Mouse (Mus musculus) hindbrain, embryonic 13.5 days (tissue): Measurements from ENCODE around the gene Shb. TPM values are rescaled to one million over a fixed set of nuclear protein-coding genes. Genes with fewer than 3 reads are reported as not detected.

Experiments used
- ATAC-seq: fragments of 200-750 bp; cut with Nextera tagmentation; 2 replicates; pipeline ENCODE4 v1.8.0; 2017; ENCODE audit warnings: moderate TSS enrichment; ENCODE audit not compliant: low FRiP score
- H3K27ac ChIP-seq: fragments of 300-500 bp; sonication (generic); 2 replicates; pipeline ENCODE4 v1.5.1; 2015; ENCODE audit warnings: inconsistent platforms, mild to moderate bottlenecking, moderate library complexity
- H3K27me3 ChIP-seq: fragments of 300-500 bp; sonication (generic); 2 replicates; pipeline ENCODE4 v1.6.1; 2015; ENCODE audit warnings: mild to moderate bottlenecking, inconsistent platforms
- H3K36me3 ChIP-seq: fragments of 300-500 bp; sonication (generic); 2 replicates; pipeline ENCODE4 v1.6.1; 2015; ENCODE audit warnings: mild to moderate bottlenecking, inconsistent platforms
- H3K4me1 ChIP-seq: fragments of 300-500 bp; sonication (generic); replicated peaks from 2 replicates; pipeline ENCODE4 v1.6.1; 2015; ENCODE audit warnings: inconsistent platforms
- H3K4me2 ChIP-seq: fragments of 300-500 bp; sonication (generic); 2 replicates; pipeline ENCODE4 v1.6.1; 2015; ENCODE audit warnings: inconsistent platforms, mild to moderate bottlenecking, moderate library complexity
- H3K4me3 ChIP-seq: fragments of 300-500 bp; sonication (generic); 2 replicates; pipeline ENCODE4 v1.5.1; 2015; ENCODE audit warnings: mild to moderate bottlenecking, inconsistent platforms
- H3K9ac ChIP-seq: fragments of 300-500 bp; sonication (generic); 2 replicates; pipeline ENCODE4 v1.6.1; 2015; ENCODE audit warnings: mild to moderate bottlenecking, inconsistent platforms
- H3K9me3 ChIP-seq: fragments of 300-500 bp; sonication (generic); 2 replicates; pipeline ENCODE4 v1.6.1; 2016; ENCODE audit warnings: inconsistent platforms
- WGBS: fragments of 180-500 bp; shearing (Covaris S2); methylation state at CpG from one replicate; pipeline ENCODE4 v1.1.7; 2015; 5-methylcytosine and 5-hydroxymethylcytosine counted together
- polyA plus RNA-seq: library from polyadenylated mRNA; unstranded; fragments of >200 nt; fragmentation: Nextera tagmentation; extraction: Ambion mirVana; gene quantifications from 2 replicates; pipeline ENCODE4 v1.2.1, GENCODE M21; 2015

The Shb gene
- polyA plus RNA-seq, 1 experiment from 2014 or later = 5.7 TPM

DNA sequence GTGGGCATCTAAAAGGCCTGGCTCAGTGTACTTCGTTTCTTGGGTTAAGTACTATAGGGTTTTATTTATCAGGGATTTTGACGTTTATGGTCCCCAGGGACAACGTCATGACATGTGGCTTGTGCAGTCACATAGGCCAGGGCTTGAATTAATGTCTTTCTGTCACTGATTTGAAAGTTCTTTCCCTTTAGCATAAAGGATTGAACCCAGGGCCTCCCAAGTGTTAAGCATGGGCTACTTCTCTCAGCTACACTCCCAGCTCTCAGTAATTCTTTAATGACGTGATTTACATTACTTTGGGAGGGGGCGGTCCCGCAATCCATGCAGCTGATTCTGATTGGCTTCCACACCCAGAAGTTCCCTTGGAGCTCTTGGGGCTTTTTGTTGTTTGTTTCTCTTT, 33.2 kb downstream of the Shb start:
- Histone ChIP-seq H3K27ac (no peak overlapping the region), H3K4me2 (no peak overlapping the region), H3K9me3 (no peaks in the 10 kb centered on the region), H3K36me3 (no peaks in the 10 kb centered on the region), H3K27me3 (no peaks in the 10 kb centered on the region), H3K4me3 (no peak overlapping the region), H3K4me1 (peaks cover 68% of the 10 kb centered on the region), H3K9ac (no peak overlapping the region; the same call in 1 of the 2 replicates)
- no peak for ATAC-seq
- WGBS = 12% methylated on average over 6 of the region's 6 CpGs

DNA sequence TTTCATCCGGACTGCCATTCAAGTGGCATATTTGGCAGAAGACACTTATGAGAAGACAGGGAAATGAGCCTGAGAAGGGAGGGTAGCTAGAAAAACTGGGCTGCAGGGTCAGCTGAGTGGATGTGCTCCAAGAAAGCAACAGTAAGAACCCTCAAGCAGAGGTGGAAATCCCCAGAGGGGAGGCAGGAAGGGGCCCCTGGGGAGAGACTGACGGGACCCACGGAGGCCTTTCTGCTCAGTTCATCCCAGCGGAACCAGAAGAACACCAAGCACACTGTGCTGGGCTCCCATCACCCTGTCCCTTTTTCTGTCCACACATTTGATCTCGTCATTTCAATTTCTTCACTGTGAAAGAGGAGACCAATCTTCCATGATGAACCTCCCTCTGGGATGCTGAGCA, 33.9 kb downstream of the Shb start:
- no peaks in the 10 kb centered on the region for H3K27me3 ChIP-seq
- no peak overlapping the region for H3K4me2 ChIP-seq
- no peak overlapping the region for H3K27ac ChIP-seq
- no peak overlapping the region for H3K4me3 ChIP-seq
- H3K4me1 ChIP-seq = peaks cover 69% of the 10 kb centered on the region
- no peaks in the 10 kb centered on the region for H3K36me3 ChIP-seq
- H3K9me3 ChIP-seq = no peaks in the 10 kb centered on the region
- no peak overlapping the region for H3K9ac ChIP-seq
- WGBS = 46% methylated on average over 5 of the region's 5 CpGs
- no peak for ATAC-seq

DNA sequence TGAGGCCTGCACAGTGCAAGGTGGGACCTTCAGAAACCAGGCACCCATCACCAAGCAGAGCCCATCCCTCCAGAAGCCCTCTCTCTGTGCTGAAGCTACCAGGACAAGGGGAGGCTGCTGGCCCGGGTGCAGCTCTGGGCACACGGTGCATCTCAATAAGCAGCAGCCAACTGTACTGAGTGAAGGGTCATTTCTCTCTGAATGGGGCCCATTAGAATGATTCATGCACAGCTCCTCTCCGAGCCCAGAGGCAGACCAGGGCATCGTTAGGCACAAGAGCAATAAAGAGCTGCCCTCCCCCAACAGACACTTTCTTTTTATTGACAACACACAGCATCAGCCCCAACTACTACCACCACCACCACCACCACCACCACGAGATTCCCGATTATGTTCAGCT, 35.0 kb downstream of the Shb start:
- Histone ChIP-seq H3K9ac (no peak overlapping the region), H3K27me3 (peaks cover 7% of the 10 kb centered on the region; the same call in 1 of the 2 replicates), H3K36me3 (no peaks in the 10 kb centered on the region), H3K9me3 (no peaks in the 10 kb centered on the region), H3K4me2 (no peak overlapping the region), H3K4me3 (no peak overlapping the region), H3K27ac (no peak overlapping the region), H3K4me1 (peaks cover 80% of the 10 kb centered on the region)
- no peak for ATAC-seq
- 44% methylated on average over 6 of the region's 6 CpGs for WGBS

DNA sequence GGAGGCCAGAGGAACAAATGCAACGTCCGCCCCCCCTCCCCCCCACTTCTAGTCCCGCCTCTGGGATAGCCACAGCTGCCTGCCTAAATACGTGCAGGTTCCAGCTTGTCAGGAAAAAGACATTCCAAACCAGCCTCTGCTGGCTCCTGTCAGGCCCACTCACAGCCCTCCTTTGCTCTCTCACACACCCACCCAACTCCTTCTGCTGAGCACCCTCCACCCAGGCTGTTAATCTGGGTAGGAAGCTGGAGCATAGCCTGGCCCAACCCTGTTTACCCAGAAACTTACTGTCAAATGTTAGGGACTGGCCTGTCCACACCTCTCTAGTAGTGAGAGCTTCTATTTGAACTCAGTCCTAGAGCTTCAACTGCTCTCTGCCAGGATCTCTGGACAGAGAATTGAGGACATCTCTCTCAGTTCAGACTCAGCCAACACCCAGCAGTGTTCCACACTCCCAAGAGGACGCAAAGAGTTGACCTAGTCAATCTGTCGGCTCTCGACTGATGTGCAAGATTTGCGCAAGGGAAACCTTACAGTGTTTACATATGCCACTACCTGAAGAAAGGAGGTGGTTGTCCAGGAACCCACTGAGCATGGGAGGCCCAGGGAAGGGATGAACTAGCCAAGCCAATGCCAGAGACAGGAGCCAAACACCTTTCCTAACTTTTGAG, 36.6 kb downstream of the Shb start:
- H3K4me1 ChIP-seq = peaks cover 93% of the 10 kb centered on the region
- no peak overlapping the region for H3K4me3 ChIP-seq
- 0 out of 2 replicates have a peak overlapping the region, but pooled peaks have one; percentile 18 for H3K27ac ChIP-seq
- WGBS = 58% methylated on average over 8 of the region's 8 CpGs
- H3K9me3 ChIP-seq = no peaks in the 10 kb centered on the region
- no peaks in the 10 kb centered on the region for H3K36me3 ChIP-seq
- ATAC-seq = no peak
- H3K4me2 ChIP-seq = no peak overlapping the region
- peaks cover 13% of the 10 kb centered on the region; the same call in 1 of the 2 replicates for H3K27me3 ChIP-seq
- H3K9ac ChIP-seq = no peak overlapping the region

DNA sequence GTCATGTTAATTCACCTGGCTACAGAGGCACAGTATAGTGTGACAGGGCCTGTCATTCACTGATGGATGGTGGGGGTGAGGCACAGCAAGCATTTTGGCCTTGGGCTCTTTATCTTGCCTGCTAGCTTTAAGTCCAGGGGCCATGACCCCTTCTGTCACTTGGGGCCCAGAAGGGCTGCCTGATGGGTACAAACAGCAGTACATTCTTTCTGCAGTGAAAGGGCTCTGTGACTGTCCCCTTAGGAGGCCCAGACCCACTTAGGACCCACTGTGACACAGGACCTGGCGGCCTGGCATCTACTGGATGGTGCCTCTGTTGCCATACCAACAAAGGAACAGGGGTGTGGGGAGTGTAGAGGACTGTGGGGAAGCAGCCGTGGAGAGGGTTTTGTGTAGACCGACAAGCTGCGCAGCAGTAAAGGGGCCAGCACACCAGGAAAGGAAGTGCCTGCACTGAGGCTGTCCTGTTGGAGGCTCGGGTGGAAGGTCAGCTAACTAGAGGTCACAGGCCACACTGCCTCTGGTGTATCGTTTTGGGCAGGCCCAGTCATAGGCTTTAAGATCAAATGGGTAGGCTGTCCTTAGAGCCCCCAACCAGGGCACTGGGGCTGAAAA, 38.4 kb downstream of the Shb start:
- no peak overlapping the region for H3K4me3 ChIP-seq
- 11% methylated on average over 6 of the region's 6 CpGs for WGBS
- H3K27me3 ChIP-seq = peaks cover 13% of the 10 kb centered on the region; the same call in 1 of the 2 replicates
- H3K4me1 ChIP-seq = peaks cover 94% of the 10 kb centered on the region
- no peaks in the 10 kb centered on the region for H3K9me3 ChIP-seq
- H3K36me3 ChIP-seq = no peaks in the 10 kb centered on the region
- H3K4me2 ChIP-seq = no peak overlapping the region
- ATAC-seq = 0 out of 2 replicates have a peak, but pooled peaks have one; percentile 30
- peak overlapping the region; percentile 1; the same call in 1 of the 2 replicates for H3K9ac ChIP-seq
- H3K27ac ChIP-seq = 0 out of 2 replicates have a peak overlapping the region, but pooled peaks have one; percentile 40

DNA sequence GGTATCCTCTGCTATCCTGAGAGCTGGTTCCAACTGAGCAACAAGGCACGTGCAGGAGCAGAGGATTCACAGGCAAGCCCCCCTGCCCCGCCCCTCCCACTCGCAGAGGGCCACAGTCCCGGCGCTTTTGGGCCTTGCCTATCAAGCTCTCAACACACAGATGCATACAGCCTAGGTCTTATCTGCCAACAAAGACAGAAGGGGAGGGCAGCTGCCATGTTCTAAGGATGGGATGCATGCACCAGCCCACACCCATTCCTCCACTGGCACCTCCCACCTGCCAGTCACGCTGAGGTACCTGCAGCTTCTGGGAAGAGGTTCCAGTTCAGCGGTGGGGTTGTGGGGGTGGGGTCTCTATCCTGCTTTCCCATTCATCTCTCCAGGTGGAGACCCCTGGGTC, 39.2 kb downstream of the Shb start:
- Histone ChIP-seq H3K9me3 (no peaks in the 10 kb centered on the region), H3K36me3 (no peaks in the 10 kb centered on the region), H3K27me3 (peaks cover 17% of the 10 kb centered on the region; the same call in 1 of the 2 replicates), H3K4me2 (no peak overlapping the region), H3K4me3 (no peak overlapping the region), H3K9ac (0 out of 2 replicates have a peak overlapping the region, but pooled peaks have one; percentile 24), H3K4me1 (peaks cover 94% of the 10 kb centered on the region), H3K27ac (no peak overlapping the region)
- WGBS = 11% methylated on average over 7 of the region's 7 CpGs
- ATAC-seq = no peak

DNA sequence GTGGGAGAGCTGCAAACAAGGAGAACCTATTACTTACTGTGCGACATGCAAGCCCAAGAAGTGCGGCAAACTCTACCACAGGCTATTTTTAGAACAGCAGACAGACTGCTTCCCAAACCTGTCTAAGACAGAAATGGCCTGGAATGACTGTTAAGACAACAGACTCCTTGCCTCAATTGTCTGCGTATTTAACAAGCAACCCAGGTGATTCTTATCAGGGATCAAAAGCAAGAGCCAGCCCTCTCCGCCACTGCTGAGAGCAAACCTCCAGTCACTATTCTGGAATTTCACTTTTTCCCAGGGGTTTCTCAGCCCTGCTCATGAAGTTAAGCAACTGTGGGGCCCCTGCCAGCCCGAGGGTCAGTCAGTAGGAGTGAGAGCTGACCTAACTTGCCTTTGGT, 39.6 kb downstream of the Shb start:
- H3K9me3 ChIP-seq = no peaks in the 10 kb centered on the region
- no peaks in the 10 kb centered on the region for H3K36me3 ChIP-seq
- H3K4me3 ChIP-seq = no peak overlapping the region
- H3K27ac ChIP-seq = no peak overlapping the region
- H3K4me2 ChIP-seq = no peak overlapping the region
- H3K9ac ChIP-seq = no peak overlapping the region
- ATAC-seq = no peak
- 43% methylated on average over 5 of the region's 5 CpGs for WGBS
- H3K4me1 ChIP-seq = peaks cover 94% of the 10 kb centered on the region
- peaks cover 21% of the 10 kb centered on the region; the same call in 1 of the 2 replicates for H3K27me3 ChIP-seq

DNA sequence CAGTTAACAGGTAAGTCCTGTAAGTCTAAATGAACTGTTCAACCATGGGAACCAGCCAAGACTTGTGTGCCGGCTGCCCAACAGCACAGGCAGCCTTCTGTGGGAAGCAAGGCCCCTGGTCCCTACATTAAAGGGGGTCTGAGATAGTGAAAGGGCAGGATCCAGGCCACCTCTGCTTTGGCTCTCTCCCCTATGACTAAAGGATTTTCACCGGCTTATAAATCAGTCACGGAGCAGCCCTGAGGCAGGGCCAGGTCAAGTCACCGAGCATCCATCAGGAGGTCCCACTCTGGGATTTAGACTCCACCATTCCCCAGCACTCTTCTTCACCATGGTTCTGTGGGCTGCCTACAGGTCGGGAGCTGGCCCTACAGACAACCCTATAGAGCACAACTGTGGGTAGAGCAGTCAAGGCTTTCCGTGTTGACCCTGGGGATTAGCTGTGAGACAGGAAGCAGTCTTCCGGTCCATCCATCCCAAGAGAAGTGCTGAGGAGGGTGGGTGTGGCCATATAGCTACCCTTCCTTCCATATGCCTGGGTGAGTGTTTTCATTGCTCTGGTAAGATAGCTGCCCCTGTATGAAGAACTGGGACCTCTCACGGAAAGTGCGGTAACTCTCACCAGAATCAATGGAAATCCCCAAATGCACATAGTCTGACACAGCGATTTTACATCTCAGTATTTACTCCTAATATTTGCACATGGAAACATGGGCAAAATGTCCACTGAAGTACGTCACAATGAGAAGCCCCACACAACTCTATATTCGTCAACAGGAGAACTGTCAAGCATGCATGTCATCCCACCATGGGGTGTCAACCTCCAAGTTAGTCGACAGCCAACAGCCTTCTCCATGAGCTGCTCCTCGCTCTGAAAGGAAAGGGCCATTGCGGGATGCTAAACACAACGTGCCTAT, 40.3 kb downstream of the Shb start:
- WGBS = 44% methylated on average over 16 of the region's 16 CpGs

DNA sequence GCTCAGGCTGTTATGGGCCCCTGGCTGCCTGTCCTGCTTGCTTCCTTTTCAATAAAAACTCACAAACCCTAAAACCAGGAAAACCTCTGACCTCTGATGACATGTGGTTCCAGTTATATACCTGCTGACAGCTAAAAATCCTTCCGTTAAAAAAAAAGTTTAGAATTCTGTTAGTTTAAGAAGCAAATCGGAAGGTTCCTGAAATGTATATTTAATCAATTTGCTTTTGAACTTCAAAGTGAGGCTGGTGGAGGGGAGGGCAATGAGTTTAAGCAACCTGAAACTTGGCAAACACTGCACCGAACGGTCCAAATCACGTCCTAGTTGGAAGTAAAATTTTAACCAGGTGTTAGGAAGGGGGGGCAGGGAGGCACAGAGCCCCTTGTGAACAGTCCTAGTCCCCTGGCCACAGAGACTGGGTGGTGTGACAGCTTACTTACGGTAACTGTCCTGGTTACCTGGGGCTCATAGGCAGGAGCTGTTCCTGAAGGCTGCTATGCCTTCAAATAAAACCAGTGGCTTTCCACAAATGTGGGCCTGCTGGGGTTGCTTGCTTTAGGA, 41.1 kb downstream of the Shb start:
- Histone ChIP-seq H3K27me3 (peaks cover 31% of the 10 kb centered on the region; the same call in 1 of the 2 replicates), H3K4me3 (no peak overlapping the region), H3K4me1 (peaks cover 94% of the 10 kb centered on the region), H3K36me3 (peaks cover 7% of the 10 kb centered on the region), H3K27ac (peak overlapping the region; percentile 60; the same call in 1 of the 2 replicates), H3K4me2 (no peak overlapping the region), H3K9me3 (no peaks in the 10 kb centered on the region), H3K9ac (no peak overlapping the region)
- no peak for ATAC-seq
- 36% methylated on average over 6 of the region's 6 CpGs for WGBS

More for the DNA sequence above, 40.3 kb downstream of the Shb start:
- peaks cover 94% of the 10 kb centered on the region for H3K4me1 ChIP-seq
- H3K4me3 ChIP-seq = no peak overlapping the region
- ATAC-seq = no peak
- H3K9me3 ChIP-seq = no peaks in the 10 kb centered on the region
- H3K27me3 ChIP-seq = peaks cover 27% of the 10 kb centered on the region; the same call in 1 of the 2 replicates
- no peak overlapping the region for H3K27ac ChIP-seq
- no peak overlapping the region for H3K9ac ChIP-seq
- H3K4me2 ChIP-seq = no peak overlapping the region
- H3K36me3 ChIP-seq = peaks cover 5% of the 10 kb centered on the region

DNA sequence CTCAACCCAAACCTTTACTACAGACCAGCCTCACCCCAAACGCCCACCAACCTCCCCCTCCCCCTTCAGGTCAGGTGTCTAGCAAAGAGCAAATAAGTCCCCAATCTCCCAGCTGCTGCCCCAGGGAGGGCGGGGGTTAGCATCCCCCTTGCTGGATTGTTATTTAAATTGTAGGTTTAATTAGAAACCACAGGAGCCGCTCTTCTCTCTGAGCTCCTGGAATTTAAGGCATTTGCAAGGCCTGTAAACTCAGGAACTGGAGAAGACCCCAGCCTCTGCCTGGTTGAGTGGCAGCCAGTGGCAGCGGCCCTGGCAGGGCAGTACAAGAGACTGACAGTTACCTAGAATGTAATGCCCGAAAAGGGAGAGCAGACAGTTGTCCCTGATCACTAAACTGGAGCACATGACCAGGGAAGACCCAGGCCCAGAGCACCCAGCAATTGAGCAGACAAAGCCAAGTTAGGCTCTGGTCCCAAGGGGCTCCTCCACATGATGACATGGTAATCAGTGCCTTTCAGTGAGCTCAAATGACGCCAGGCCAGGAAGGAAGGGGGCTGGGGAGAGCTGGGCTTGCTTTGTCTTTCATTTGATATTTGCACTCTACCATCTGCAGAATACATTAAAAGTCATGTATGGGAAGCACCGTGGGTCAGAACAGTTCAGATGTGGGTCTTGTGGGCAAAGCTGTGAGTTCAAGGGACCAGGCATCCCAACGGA, 42.1 kb downstream of the Shb start:
- 9% methylated on average over 8 of the region's 8 CpGs for WGBS
- Histone ChIP-seq H3K4me2 (no peak overlapping the region), H3K9ac (no peak overlapping the region), H3K36me3 (peaks cover 7% of the 10 kb centered on the region), H3K27ac (peak overlapping the region; percentile 60), H3K9me3 (no peaks in the 10 kb centered on the region), H3K4me3 (no peak overlapping the region), H3K27me3 (peaks cover 31% of the 10 kb centered on the region; the same call in 1 of the 2 replicates), H3K4me1 (peaks cover 84% of the 10 kb centered on the region)
- no peak for ATAC-seq
